Mouse (Mus musculus) cerebellum, adult 2 months (tissue): Measurements from ENCODE around the gene Wdr24.

Experiments
- CTCF ChIP-seq: fragments of 200-500 bp; IDR thresholded peaks from 2 replicates; pipeline ENCODE4 v1.5.1; 2011; ENCODE audit warnings: low read depth, mild to moderate bottlenecking, control low read depth, low read length, moderate library complexity, borderline replicate concordance; ENCODE audit not compliant: insufficient read depth
- POLR2A ChIP-seq: fragments of 200-500 bp; IDR thresholded peaks from 2 replicates; pipeline ENCODE4 v1.6.1; 2011; ENCODE audit warnings: low read length, control low read depth, borderline replicate concordance; ENCODE audit not compliant: insufficient read depth

DNA sequence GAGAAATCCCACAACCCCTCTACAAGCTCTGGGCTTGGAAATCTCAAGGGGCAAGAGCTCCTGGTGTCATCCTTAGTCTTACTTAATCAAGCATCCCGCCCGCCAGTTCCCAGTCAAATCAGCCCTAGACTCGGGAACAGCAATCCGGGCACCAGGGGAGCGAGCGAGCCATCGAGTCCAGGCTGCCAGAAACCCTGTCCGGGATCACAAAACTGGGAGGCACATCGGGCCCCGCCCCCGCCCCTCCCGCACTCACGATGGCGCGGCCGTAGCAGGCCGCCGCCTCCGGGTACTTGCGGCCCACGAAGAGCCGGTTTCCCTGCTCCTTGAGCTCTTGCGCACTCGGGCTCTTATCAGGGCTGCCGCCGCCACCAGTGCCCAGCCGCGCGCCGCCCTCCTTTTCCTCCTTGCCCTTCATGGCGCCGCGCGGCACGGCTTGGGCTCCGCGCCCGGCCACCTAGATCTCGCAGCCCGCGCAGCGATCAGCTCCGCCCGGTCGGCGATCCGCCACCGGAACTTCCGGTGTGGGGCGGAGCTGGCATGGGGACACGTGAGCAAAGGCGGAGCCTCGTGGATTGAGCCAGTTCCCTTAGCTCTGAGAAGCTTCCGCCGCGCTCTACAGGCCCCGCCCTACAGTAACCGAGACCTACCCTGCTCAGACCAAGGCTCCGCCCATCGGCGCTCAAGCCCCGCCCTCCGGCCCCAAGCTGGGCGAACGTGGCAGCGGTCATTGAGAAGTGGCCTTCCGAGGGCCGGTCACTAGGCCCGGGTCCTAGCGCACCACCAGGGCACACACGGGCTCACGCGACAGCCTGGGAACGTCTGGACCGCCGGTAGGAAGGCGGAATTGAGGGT, 9.2 kb downstream of the Wdr24 start:
- TF ChIP-seq CTCF, result no peak
- peak; percentile 70 for TF ChIP-seq POLR2A
